Mouse (Mus musculus): Measurements from ENCODE around the gene Dennd4c. TPM values are rescaled to one million over a fixed set of nuclear protein-coding genes. Genes with fewer than 3 reads are reported as not detected.

The Dennd4c gene
- polyA plus RNA-seq, 1 experiment from 2014 or later = 1.9 TPM

DNA sequence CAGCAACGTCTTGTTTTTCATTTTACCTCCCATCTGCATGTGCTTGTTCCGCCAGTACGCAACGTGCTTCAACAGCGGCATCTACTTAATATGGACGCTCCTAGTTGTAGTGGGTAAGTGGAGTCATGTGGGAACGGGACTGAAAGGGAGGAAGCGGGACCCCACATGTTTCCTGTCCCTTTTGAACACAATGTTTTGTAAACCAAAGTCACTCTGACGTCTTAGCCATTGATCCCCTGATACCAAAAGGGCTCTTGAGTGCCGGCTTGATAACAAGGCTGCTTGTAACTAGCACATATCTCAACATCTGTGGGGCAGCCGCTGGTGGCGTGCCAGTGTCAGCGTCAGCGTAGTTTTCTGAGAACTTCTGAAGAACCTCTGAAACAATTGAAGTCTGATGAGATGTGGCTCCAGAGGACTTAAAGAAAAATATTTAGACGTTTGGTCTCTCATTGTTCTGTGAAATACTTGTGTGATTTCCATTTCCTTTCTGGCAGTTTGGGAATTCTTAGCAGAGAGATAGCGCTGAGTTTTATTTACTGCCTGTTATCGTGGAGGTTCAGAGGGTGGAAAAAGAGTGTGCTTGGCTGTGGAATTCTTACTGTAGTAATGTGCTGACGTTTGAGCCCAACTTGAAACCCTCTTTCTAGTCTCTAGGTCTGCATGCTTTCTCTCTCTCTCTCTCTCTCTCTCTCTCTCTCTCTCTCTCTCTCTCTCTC lies 138.0 kb downstream of the Dennd4c start:
- peak; percentile 85 for ATAC-seq (ENCODE audit: insufficient read depth)
- no peaks in the 10 kb centered on the region for H3K27me3 ChIP-seq
- H3K9ac ChIP-seq = peak overlapping the region; percentile 22
- peaks cover 22% of the 10 kb centered on the region for H3K4me1 ChIP-seq (replicated peaks)
- peak overlapping the region; percentile 53 for H3K4me3 ChIP-seq (replicated peaks)
- H3K4me2 ChIP-seq = peak overlapping the region; percentile 76
- H3K9me3 ChIP-seq (replicated peaks) = no peaks in the 10 kb centered on the region
- H3K36me3 ChIP-seq (replicated peaks) = no peaks in the 10 kb centered on the region
- H3K27ac ChIP-seq (replicated peaks) = peak overlapping the region; percentile 51
- 4% methylated on average over 18 of the region's 18 CpGs for WGBS (ENCODE audit: insufficient replicate concordance)

GRCm38 (mm10) chr4:86887879-86888278 lies 139.5 kb downstream of the Dennd4c start:
- peaks cover 22% of the 10 kb centered on the region for H3K4me1 ChIP-seq (replicated peaks)
- 57% methylated on average over 5 of the region's 5 CpGs for WGBS (ENCODE audit: insufficient replicate concordance)
- no peak for ATAC-seq (ENCODE audit: insufficient read depth)
- H3K27me3 ChIP-seq = no peaks in the 10 kb centered on the region
- H3K9me3 ChIP-seq (replicated peaks) = no peaks in the 10 kb centered on the region
- H3K4me3 ChIP-seq (replicated peaks) = no peak overlapping the region
- H3K9ac ChIP-seq = no peak overlapping the region
- H3K27ac ChIP-seq (replicated peaks) = no peak overlapping the region
- no peak overlapping the region for H3K4me2 ChIP-seq
- H3K36me3 ChIP-seq (replicated peaks) = no peaks in the 10 kb centered on the region

DNA sequence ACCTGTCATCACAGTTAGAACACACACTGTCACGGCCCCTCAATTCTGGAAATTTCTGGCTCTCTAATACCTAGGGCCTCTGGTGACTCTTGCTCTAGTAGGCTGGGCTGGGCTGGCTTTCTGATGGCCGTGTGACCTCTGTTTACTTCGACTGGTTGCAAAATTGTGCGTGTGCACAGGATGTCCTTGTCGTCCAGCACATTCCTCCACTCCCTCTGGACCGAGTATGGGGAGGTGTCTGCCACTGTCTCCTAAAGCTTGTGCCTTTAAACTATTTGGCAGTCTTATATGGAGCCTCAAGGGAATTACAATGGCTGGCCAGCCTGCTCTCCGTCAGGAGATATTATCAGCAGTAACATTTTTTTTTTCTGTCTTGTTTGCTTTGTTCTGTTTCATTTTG lies 149.1 kb downstream of the Dennd4c start:
- Histone ChIP-seq H3K9ac (no peak overlapping the region), H3K27ac (replicated peaks) (no peak overlapping the region), H3K9me3 (replicated peaks) (no peaks in the 10 kb centered on the region), H3K27me3 (no peaks in the 10 kb centered on the region), H3K36me3 (replicated peaks) (no peaks in the 10 kb centered on the region), H3K4me3 (replicated peaks) (no peak overlapping the region), H3K4me1 (replicated peaks) (0 out of 2 replicates have a peak, but pooled peaks cover 3% of the 10 kb centered on the region), H3K4me2 (no peak overlapping the region)
- peak; percentile 54; the same call in 1 of the 2 replicates for ATAC-seq (ENCODE audit: insufficient read depth)
- WGBS (ENCODE audit: insufficient replicate concordance) = 50% methylated on average over 7 of the region's 7 CpGs

GRCm38 (mm10) chr4:86898791-86899474 lies 150.6 kb downstream of the Dennd4c start:
- ATAC-seq (ENCODE audit: insufficient read depth) = peak; percentile 60
- no peak overlapping the region for H3K4me3 ChIP-seq (replicated peaks)
- 0 out of 2 replicates have a peak overlapping the region, but pooled peaks have one; percentile 26 for H3K27ac ChIP-seq (replicated peaks)
- H3K9ac ChIP-seq = no peak overlapping the region
- no peaks in the 10 kb centered on the region for H3K27me3 ChIP-seq
- no peaks in the 10 kb centered on the region for H3K9me3 ChIP-seq (replicated peaks)
- H3K4me1 ChIP-seq (replicated peaks) = 0 out of 2 replicates have a peak, but pooled peaks cover 3% of the 10 kb centered on the region
- H3K4me2 ChIP-seq = no peak overlapping the region
- WGBS (ENCODE audit: insufficient replicate concordance) = 23% methylated on average over 14 of the region's 14 CpGs
- no peaks in the 10 kb centered on the region for H3K36me3 ChIP-seq (replicated peaks)

Other genes with a start within 250 kb of the Dennd4c start
- not detected in 2 replicates for gene Saxo1, start 190.2 kb upstream of the Dennd4c start, polyA plus RNA-seq (2015; fragmentation: Nextera tagmentation; extraction: Ambion mirVana)
- gene Rraga, start 172.9 kb upstream of the Dennd4c start, polyA plus RNA-seq (2015; fragmentation: Nextera tagmentation; extraction: Ambion mirVana) = 25.2 and 26.3 TPM in 2 replicates
- 10.9 and 11.4 TPM in 2 replicates for gene Haus6, start 136.5 kb upstream of the Dennd4c start, polyA plus RNA-seq (2015; fragmentation: Nextera tagmentation; extraction: Ambion mirVana)
- 154 and 163 TPM in 2 replicates for gene Plin2, start 78.5 kb upstream of the Dennd4c start, polyA plus RNA-seq (2015; fragmentation: Nextera tagmentation; extraction: Ambion mirVana)
- 402 and 431 TPM in 2 replicates for gene Rps6, start 108.9 kb downstream of the Dennd4c start, polyA plus RNA-seq (2015; fragmentation: Nextera tagmentation; extraction: Ambion mirVana)
- gene Acer2, start 125.8 kb downstream of the Dennd4c start, polyA plus RNA-seq (2015; fragmentation: Nextera tagmentation; extraction: Ambion mirVana) = 5.2 and 7.0 TPM in 2 replicates